Mouse (Mus musculus) G1E (cell line): ENCODE data around the gene Ccdc96.

ENCODE experiments used
- CTCF ChIP-seq: IDR thresholded peaks from 2 replicates; pipeline ENCODE4 v1.5.1; 2012; ENCODE audit warnings: low read depth, low read length, inconsistent platforms, mixed read lengths
- POLR2AphosphoS5 ChIP-seq: IDR thresholded peaks from 2 replicates; pipeline ENCODE4 v1.6.1; 2012; ENCODE audit warnings: low read depth, low read length, inconsistent platforms; ENCODE audit not compliant: insufficient replicate concordance
- TAL1 ChIP-seq: conservative IDR thresholded peaks from 2 replicates; pipeline ENCODE4 v1.6.1; 2012; ENCODE audit warnings: low read depth, low read length, inconsistent platforms, mixed read lengths

DNA sequence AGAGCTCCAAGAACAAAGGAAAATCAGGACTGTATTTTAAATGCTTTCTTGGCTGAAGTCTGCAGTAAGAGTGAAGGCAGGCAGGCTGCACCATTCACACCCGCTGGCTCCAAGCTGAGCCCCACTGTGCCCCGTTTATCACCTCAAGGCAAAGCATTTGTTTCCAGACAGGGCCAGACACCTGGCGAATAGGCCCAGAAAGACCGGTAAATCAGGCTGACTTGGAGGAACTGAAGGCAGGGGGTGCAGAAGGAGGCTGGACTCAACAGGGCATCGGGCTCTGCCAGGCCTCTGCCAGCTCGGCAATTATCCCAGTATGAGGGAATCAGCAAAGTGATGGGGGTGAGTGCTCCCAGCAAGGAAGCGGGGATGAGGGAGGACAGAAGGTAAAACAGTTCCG is 39.4 kb upstream of the Ccdc96 start:
- TF ChIP-seq POLR2AphosphoS5 (no peak), CTCF (no peak), TAL1 (no peak)
